Comparison of ENCODE assay signal across 8 mouse cellular contexts in the genomic region with DNA sequence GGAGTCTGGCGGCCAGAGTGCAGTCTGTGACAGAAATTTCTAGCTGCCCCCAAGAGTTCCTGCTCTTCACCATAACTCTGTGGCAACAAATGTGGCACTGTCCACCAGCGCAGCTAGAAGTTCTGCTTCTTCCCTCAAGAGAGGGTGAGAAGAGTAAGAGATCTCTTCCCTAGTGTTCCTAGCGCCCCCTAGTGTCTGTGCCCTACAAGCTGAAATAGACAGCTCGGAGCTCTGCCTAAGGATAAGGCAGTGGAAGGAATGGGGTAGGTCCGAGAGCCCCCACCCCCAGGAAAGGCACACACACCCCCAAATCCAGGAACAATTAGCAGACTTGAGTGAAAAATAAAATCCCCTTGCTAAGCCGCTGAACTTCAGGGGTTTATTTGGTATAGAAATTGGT. TPM values are rescaled to one million over a fixed set of nuclear protein-coding genes. Genes with fewer than 3 reads are reported as not detected.
A peak's percentile ranks its signal among the peaks of the same experiment; 100 is the strongest.
DNase-seq lines count a peak whose midpoint lies in the region; ATAC-seq lines count a peak whose summit lies in the region.

No protein-coding gene starts in this region.

- H3K9me3 ChIP-seq in limb, embryonic 10.5 days (replicated peaks) = no peaks in the 10 kb centered on the region
- H3K9me3 ChIP-seq in midbrain, embryonic 16.5 days (replicated peaks; ENCODE audit: control insufficient read depth, low read length, poor library complexity, severe bottlenecking) = no peaks in the 10 kb centered on the region
- H3K9me3 ChIP-seq in stomach, embryonic 14.5 days (ENCODE audit: control insufficient read depth, low read depth, low read length) = no peaks in the 10 kb centered on the region; the same call in 1 of the 2 replicates

- H3K9ac ChIP-seq in midbrain, embryonic 16.5 days (ENCODE audit: low read depth, low read length) = no peak overlapping the region
- no peak overlapping the region for H3K9ac ChIP-seq in stomach, embryonic 14.5 days (replicated peaks; ENCODE audit: low read depth, low read length)

- H3K4me1 ChIP-seq in limb, embryonic 10.5 days = peaks cover 10% of the 10 kb centered on the region
- H3K4me1 ChIP-seq in midbrain, embryonic 16.5 days (ENCODE audit: control insufficient read depth, insufficient read depth, low read length) = no peaks in the 10 kb centered on the region
- no peaks in the 10 kb centered on the region for H3K4me1 ChIP-seq in stomach, embryonic 14.5 days (ENCODE audit: control insufficient read depth, insufficient read depth, low read length)

- no peaks in the 10 kb centered on the region for H3K36me3 ChIP-seq in limb, embryonic 10.5 days
- no peaks in the 10 kb centered on the region for H3K36me3 ChIP-seq in midbrain, embryonic 16.5 days (ENCODE audit: control insufficient read depth, insufficient read depth, low read length)
- H3K36me3 ChIP-seq in stomach, embryonic 14.5 days (ENCODE audit: control insufficient read depth, insufficient read depth, low read length) = no peaks in the 10 kb centered on the region

- WGBS in limb, embryonic 10.5 days = 19% methylated on average over 6 of the region's 6 CpGs
- WGBS in midbrain, embryonic 16.5 days = 22% methylated on average over 6 of the region's 6 CpGs
- 21% methylated on average over 6 of the region's 6 CpGs for WGBS in stomach, embryonic 14.5 days

- DNase-seq in 3T3-L1 (ENCODE audit: low read depth, low spot score) = peak; percentile 78
- peak; percentile 87 for DNase-seq in NIH3T3 (ENCODE audit: low read depth)
- peak; percentile 75 for DNase-seq in cerebellum, adult 9-10 months
- peak; percentile 31 to 74 for DNase-seq in kidney, adult 8-10 months
- peak; percentile 68 for DNase-seq in limb, embryonic 10.5 days (ENCODE audit: low spot score)

- no peak overlapping the region for H3K4me2 ChIP-seq in midbrain, embryonic 16.5 days (ENCODE audit: low read length)
- H3K4me2 ChIP-seq in stomach, embryonic 14.5 days (replicated peaks; ENCODE audit: low read depth, low read length) = no peak overlapping the region

- no peak overlapping the region for H3K4me3 ChIP-seq in limb, embryonic 10.5 days
- no peak overlapping the region for H3K4me3 ChIP-seq in midbrain, embryonic 16.5 days (ENCODE audit: low read depth, low read length)
- no peak overlapping the region for H3K4me3 ChIP-seq in stomach, embryonic 14.5 days (ENCODE audit: low read depth, low read length)

- no peak overlapping the region for H3K27ac ChIP-seq in limb, embryonic 10.5 days
- H3K27ac ChIP-seq in midbrain, embryonic 16.5 days (ENCODE audit: low read length) = no peak overlapping the region
- no peak overlapping the region for H3K27ac ChIP-seq in stomach, embryonic 14.5 days (ENCODE audit: low read length)

- peak; percentile 99 for ATAC-seq in frontal cortex, adult (ENCODE audit: low TSS enrichment)
- 0 out of 2 replicates have a peak, but pooled peaks have one; percentile 25 for ATAC-seq in midbrain, embryonic 16.5 days
- ATAC-seq in stomach, embryonic 14.5 days (ENCODE audit: insufficient number of reproducible peaks, insufficient read depth, low FRiP score, low read depth) = 0 out of 2 replicates have a peak, but pooled peaks have one; percentile 42

- H3K27me3 ChIP-seq in limb, embryonic 10.5 days (ENCODE audit: low read depth, poor library complexity, severe bottlenecking) = no peaks in the 10 kb centered on the region
- H3K27me3 ChIP-seq in midbrain, embryonic 16.5 days (ENCODE audit: control insufficient read depth, insufficient read depth, low read depth, low read length) = no peaks in the 10 kb centered on the region
- H3K27me3 ChIP-seq in stomach, embryonic 14.5 days (ENCODE audit: control insufficient read depth, insufficient read depth, low read length) = no peaks in the 10 kb centered on the region

RNA-seq across cellular contexts. Expression of gene E2f7, which starts 11.9 kb away (rescaled TPM):
- 44.7 and 46.6 TPM in 2 replicates for polyA plus RNA-seq in limb, embryonic 10.5 days (2016; fragmentation: Nextera tagmentation; extraction: Ambion mirVana)
- 4.3 and 4.8 TPM in 2 replicates for polyA plus RNA-seq in midbrain, embryonic 16.5 days (2015; fragmentation: Nextera tagmentation; extraction: Ambion mirVana)
- 20.8 and 21.1 TPM in 2 replicates for polyA plus RNA-seq in stomach, embryonic 14.5 days (2014; fragmentation: Nextera tagmentation; extraction: Ambion mirVana)

Comparison
In these comparisons a context has a peak if more than half of its experiments do, and no peak if none do; other contexts are left out.
1. ATAC-seq: peak in every context shown above with its lines; median percentile 99 in frontal cortex, adult; 42 in stomach, embryonic 14.5 days; 25 in midbrain, embryonic 16.5 days.